Mouse (Mus musculus): ENCODE measurements around the gene Zbtb2. TPM values are rescaled to one million over a fixed set of nuclear protein-coding genes. Genes with fewer than 3 reads are reported as not detected.

The Zbtb2 gene
- polyA plus RNA-seq, 1 experiment from 2014 or later: 15.7 TPM

- Histone ChIP-seq H3K36me3 (peaks cover 50% of the 10 kb centered on the region), H3K4me3 (no peak overlapping the region), H3K27me3 (no peaks in the 10 kb centered on the region), H3K9ac (no peak overlapping the region), H3K4me1 (replicated peaks) (no peaks in the 10 kb centered on the region), H3K4me2 (no peak overlapping the region), H3K9me3 (no peaks in the 10 kb centered on the region), H3K27ac (no peak overlapping the region)
- 65% methylated on average over 5 of the region's 5 CpGs for WGBS
- ATAC-seq (ENCODE audit: low FRiP score): peak; percentile 40
Measured at GRCm38 (mm10) chr10:4404895-4405491, 17.1 kb upstream of the Zbtb2 start.

- Histone ChIP-seq H3K4me3 (no peak overlapping the region), H3K4me1 (replicated peaks) (0 out of 2 replicates have a peak, but pooled peaks cover 3% of the 10 kb centered on the region), H3K9ac (no peak overlapping the region), H3K9me3 (no peaks in the 10 kb centered on the region), H3K36me3 (peaks cover 26% of the 10 kb centered on the region), H3K27ac (no peak overlapping the region), H3K4me2 (no peak overlapping the region), H3K27me3 (no peaks in the 10 kb centered on the region)
- WGBS: 90% methylated on average over 5 of the region's 5 CpGs
- ATAC-seq (ENCODE audit: low FRiP score): no peak
Measured at GRCm38 (mm10) chr10:4398058-4398457, 10.2 kb upstream of the Zbtb2 start.

- no peak overlapping the region for H3K9ac ChIP-seq
- H3K4me1 ChIP-seq (replicated peaks): peaks cover 27% of the 10 kb centered on the region
- H3K4me3 ChIP-seq: no peak overlapping the region
- no peak for ATAC-seq (ENCODE audit: low FRiP score)
- no peak overlapping the region for H3K4me2 ChIP-seq
- H3K27ac ChIP-seq: no peak overlapping the region
- H3K9me3 ChIP-seq: no peaks in the 10 kb centered on the region
- 93% methylated on average over 3 of the region's 3 CpGs for WGBS
- peaks cover 20% of the 10 kb centered on the region for H3K36me3 ChIP-seq
- no peaks in the 10 kb centered on the region for H3K27me3 ChIP-seq
Measured at GRCm38 (mm10) chr10:4395321-4395720, 7.4 kb upstream of the Zbtb2 start.

- Histone ChIP-seq H3K4me3 (no peak overlapping the region), H3K27ac (no peak overlapping the region), H3K9me3 (no peaks in the 10 kb centered on the region), H3K4me1 (replicated peaks) (peaks cover 43% of the 10 kb centered on the region), H3K27me3 (no peaks in the 10 kb centered on the region), H3K4me2 (peak overlapping the region; percentile 94; the same call in 1 of the 2 replicates), H3K36me3 (peaks cover 6% of the 10 kb centered on the region), H3K9ac (no peak overlapping the region)
- 62% methylated on average over 6 of the region's 6 CpGs for WGBS
- ATAC-seq (ENCODE audit: low FRiP score): no peak
Measured at GRCm38 (mm10) chr10:4391851-4392250, 3.9 kb upstream of the Zbtb2 start.

- Histone ChIP-seq H3K9me3 (no peaks in the 10 kb centered on the region), H3K4me2 (peak overlapping the region; percentile 94; the same call in 1 of the 2 replicates), H3K36me3 (0 out of 2 replicates have a peak, but pooled peaks cover 3% of the 10 kb centered on the region), H3K27me3 (no peaks in the 10 kb centered on the region), H3K27ac (peak overlapping the region; percentile 19; the same call in 1 of the 2 replicates), H3K4me1 (replicated peaks) (peaks cover 44% of the 10 kb centered on the region), H3K9ac (0 out of 2 replicates have a peak overlapping the region, but pooled peaks have one; percentile 15), H3K4me3 (peak overlapping the region; percentile 2; the same call in 1 of the 2 replicates)
- no peak for ATAC-seq (ENCODE audit: low FRiP score)
- 78% methylated on average over 5 of the region's 5 CpGs for WGBS
Measured at GRCm38 (mm10) chr10:4391076-4391475, 3.2 kb upstream of the Zbtb2 start.

- peak overlapping the region; percentile 94 for H3K4me2 ChIP-seq
- no peaks in the 10 kb centered on the region for H3K27me3 ChIP-seq
- H3K9me3 ChIP-seq: no peaks in the 10 kb centered on the region
- ATAC-seq (ENCODE audit: low FRiP score): no peak
- 64% methylated on average over 2 of the region's 2 CpGs for WGBS
- peak overlapping the region; percentile 55 for H3K9ac ChIP-seq
- peaks cover 49% of the 10 kb centered on the region for H3K4me1 ChIP-seq (replicated peaks)
- H3K36me3 ChIP-seq: 0 out of 2 replicates have a peak, but pooled peaks cover 3% of the 10 kb centered on the region
- no peak overlapping the region for H3K27ac ChIP-seq
- H3K4me3 ChIP-seq: peak overlapping the region; percentile 14; the same call in 1 of the 2 replicates
Measured at GRCm38 (mm10) chr10:4390550-4390949, 2.6 kb upstream of the Zbtb2 start.

- peak overlapping the region; percentile 99 for H3K9ac ChIP-seq
- H3K36me3 ChIP-seq: 0 out of 2 replicates have a peak, but pooled peaks cover 3% of the 10 kb centered on the region
- peak overlapping the region; percentile 94 for H3K4me2 ChIP-seq
- H3K4me3 ChIP-seq: peak overlapping the region; percentile 98
- no peak overlapping the region for H3K27ac ChIP-seq
- ATAC-seq (ENCODE audit: low FRiP score): no peak
- no peaks in the 10 kb centered on the region for H3K9me3 ChIP-seq
- H3K4me1 ChIP-seq (replicated peaks): peaks cover 49% of the 10 kb centered on the region
- H3K27me3 ChIP-seq: no peaks in the 10 kb centered on the region
- 61% methylated on average over 5 of the region's 5 CpGs for WGBS
Measured at GRCm38 (mm10) chr10:4389461-4390112, 1.7 kb upstream of the Zbtb2 start.

GRCm38 (mm10) chr10:4389036-4389435 is 1.1 kb upstream of the Zbtb2 start:
- 28% methylated on average over 10 of the region's 10 CpGs for WGBS
- H3K4me2 ChIP-seq: peak overlapping the region; percentile 94
- H3K36me3 ChIP-seq: 0 out of 2 replicates have a peak, but pooled peaks cover 3% of the 10 kb centered on the region
- H3K4me3 ChIP-seq: peak overlapping the region; percentile 98
- H3K27me3 ChIP-seq: no peaks in the 10 kb centered on the region
- no peak overlapping the region for H3K27ac ChIP-seq
- no peak for ATAC-seq (ENCODE audit: low FRiP score)
- no peaks in the 10 kb centered on the region for H3K9me3 ChIP-seq
- H3K4me1 ChIP-seq (replicated peaks): peaks cover 49% of the 10 kb centered on the region
- peak overlapping the region; percentile 99 for H3K9ac ChIP-seq

GRCm38 (mm10) chr10:4388384-4388745 is 457 bp upstream of the Zbtb2 start:
- peak overlapping the region; percentile 100 for H3K27ac ChIP-seq
- no peaks in the 10 kb centered on the region for H3K9me3 ChIP-seq
- WGBS: under 1% methylated on average over 19 of the region's 19 CpGs
- H3K27me3 ChIP-seq: no peaks in the 10 kb centered on the region
- ATAC-seq (ENCODE audit: low FRiP score): no peak
- peak overlapping the region; percentile 98 for H3K4me3 ChIP-seq
- H3K36me3 ChIP-seq: 0 out of 2 replicates have a peak, but pooled peaks cover 3% of the 10 kb centered on the region
- peak overlapping the region; percentile 99 for H3K9ac ChIP-seq
- peak overlapping the region; percentile 94 for H3K4me2 ChIP-seq
- H3K4me1 ChIP-seq (replicated peaks): peaks cover 49% of the 10 kb centered on the region

GRCm38 (mm10) chr10:4386609-4387591 is 1.0 kb downstream of the Zbtb2 start:
- H3K27ac ChIP-seq: peak overlapping the region; percentile 100
- H3K4me3 ChIP-seq: peak overlapping the region; percentile 98
- WGBS: under 1% methylated on average over 76 of the region's 133 CpGs
- no peaks in the 10 kb centered on the region for H3K9me3 ChIP-seq
- peaks cover 41% of the 10 kb centered on the region for H3K4me1 ChIP-seq (replicated peaks)
- peak overlapping the region; percentile 99 for H3K9ac ChIP-seq
- no peaks in the 10 kb centered on the region for H3K27me3 ChIP-seq
- peak overlapping the region; percentile 94 for H3K4me2 ChIP-seq
- ATAC-seq (ENCODE audit: low FRiP score): peak; percentile 92
- no peaks in the 10 kb centered on the region for H3K36me3 ChIP-seq

- no peak overlapping the region for H3K9ac ChIP-seq
- 91% methylated on average over 7 of the region's 7 CpGs for WGBS
Measured at GRCm38 (mm10) chr10:4384244-4384643, 3.7 kb downstream of the Zbtb2 start.

GRCm38 (mm10) chr10:4380748-4381147 is 7.2 kb downstream of the Zbtb2 start:
- peaks cover 1% of the 10 kb centered on the region for H3K4me1 ChIP-seq (replicated peaks)
- H3K4me2 ChIP-seq: no peak overlapping the region
- H3K9me3 ChIP-seq: no peaks in the 10 kb centered on the region
- no peak overlapping the region for H3K4me3 ChIP-seq
- WGBS: 93% methylated on average over 5 of the region's 5 CpGs
- no peaks in the 10 kb centered on the region for H3K27me3 ChIP-seq
- H3K36me3 ChIP-seq: no peaks in the 10 kb centered on the region
- no peak overlapping the region for H3K9ac ChIP-seq
- H3K27ac ChIP-seq: no peak overlapping the region
- no peak for ATAC-seq (ENCODE audit: low FRiP score)

More at GRCm38 (mm10) chr10:4384244-4384643, 3.7 kb downstream of the Zbtb2 start:
- H3K27me3 ChIP-seq: no peaks in the 10 kb centered on the region
- H3K4me3 ChIP-seq: no peak overlapping the region
- H3K4me1 ChIP-seq (replicated peaks): peaks cover 15% of the 10 kb centered on the region
- H3K36me3 ChIP-seq: no peaks in the 10 kb centered on the region
- no peak overlapping the region for H3K4me2 ChIP-seq
- no peak overlapping the region for H3K27ac ChIP-seq
- H3K9me3 ChIP-seq: no peaks in the 10 kb centered on the region
- no peak for ATAC-seq (ENCODE audit: low FRiP score)
